Mouse (Mus musculus) forebrain, embryonic 12.5 days (tissue): ENCODE data around the gene Strip1. TPM values are rescaled to one million over a fixed set of nuclear protein-coding genes. Genes with fewer than 3 reads are reported as not detected.
"Not testable (repeated sequence)": the region's sequence is repeated elsewhere in the genome, so short reads cannot be mapped to it uniquely, and the experiment has no call there.

ENCODE experiments used
- ATAC-seq: fragments of 200-750 bp; cut with Nextera tagmentation; 2 replicates; pipeline ENCODE4 v1.8.0; 2017; ENCODE audit warnings: moderate TSS enrichment; ENCODE audit not compliant: low FRiP score
- H3K27ac ChIP-seq: fragments of 300-500 bp; sonication (generic); 2 replicates; pipeline ENCODE4 v1.5.1; 2016; ENCODE audit warnings: mild to moderate bottlenecking
- H3K27me3 ChIP-seq: fragments of 300-500 bp; sonication (generic); 2 replicates; pipeline ENCODE4 v1.6.1; 2016; ENCODE audit warnings: mild to moderate bottlenecking
- H3K36me3 ChIP-seq: fragments of 300-500 bp; sonication (generic); replicated peaks from 2 replicates; pipeline ENCODE4 v1.6.1; 2016; ENCODE audit warnings: mild to moderate bottlenecking
- H3K4me1 ChIP-seq: fragments of 300-500 bp; sonication (generic); 2 replicates; pipeline ENCODE4 v1.6.1; 2016
- H3K4me2 ChIP-seq: fragments of 300-500 bp; sonication (generic); 2 replicates; pipeline ENCODE4 v1.6.1; 2016; ENCODE audit warnings: mild to moderate bottlenecking, moderate library complexity
- H3K4me3 ChIP-seq: fragments of 300-500 bp; sonication (generic); replicated peaks from 2 replicates; pipeline ENCODE4 v1.5.1; 2016; ENCODE audit warnings: mild to moderate bottlenecking
- H3K9ac ChIP-seq: fragments of 300-500 bp; sonication (generic); 2 replicates; pipeline ENCODE4 v1.6.1; 2016; ENCODE audit warnings: mild to moderate bottlenecking
- H3K9me3 ChIP-seq: fragments of 300-500 bp; sonication (generic); 2 replicates; pipeline ENCODE4 v1.6.1; 2016
- WGBS: fragments of 180-500 bp; shearing (Covaris S2); methylation state at CpG from one replicate; pipeline ENCODE4 v1.1.7; 2016; 5-methylcytosine and 5-hydroxymethylcytosine counted together
- polyA plus RNA-seq: library from polyadenylated mRNA; unstranded; fragments of >200 nt; fragmentation: Nextera tagmentation; extraction: Ambion mirVana; gene quantifications from 2 replicates; pipeline ENCODE4 v1.2.1, GENCODE M21; 2016

Strip1 gene
- polyA plus RNA-seq, 1 experiment from 2014 or later: 115 TPM

GRCm38 (mm10) chr3:107650276-107650675, 18.8 kb upstream of the Strip1 start:
- H3K27me3 ChIP-seq, H3K9ac ChIP-seq, H3K4me3 ChIP-seq, H3K4me2 ChIP-seq, ATAC-seq, H3K9me3 ChIP-seq, H3K4me1 ChIP-seq, H3K36me3 ChIP-seq, H3K27ac ChIP-seq: not testable (repeated sequence)
- WGBS: 80% methylated on average over 5 of the region's 5 CpGs

- Histone ChIP-seq H3K27me3 (no peaks in the 10 kb centered on the region), H3K4me1 (0 out of 2 replicates have a peak, but pooled peaks cover 3% of the 10 kb centered on the region), H3K4me2 (no peak overlapping the region), H3K9me3 (no peaks in the 10 kb centered on the region), H3K4me3 (no peak overlapping the region), H3K9ac (no peak overlapping the region), H3K27ac (no peak overlapping the region), H3K36me3 (no peaks in the 10 kb centered on the region)
- no peak for ATAC-seq
- 96% methylated on average over 3 of the region's 3 CpGs for WGBS
Measured at GRCm38 (mm10) chr3:107646947-107647346, 15.5 kb upstream of the Strip1 start.

- Histone ChIP-seq H3K9ac (no peak overlapping the region), H3K36me3 (no peaks in the 10 kb centered on the region), H3K4me2 (no peak overlapping the region), H3K27me3 (no peaks in the 10 kb centered on the region), H3K9me3 (no peaks in the 10 kb centered on the region), H3K4me3 (no peak overlapping the region), H3K27ac (no peak overlapping the region), H3K4me1 (no peaks in the 10 kb centered on the region)
- peak; percentile 33; the same call in 1 of the 2 replicates for ATAC-seq
- WGBS: 54% methylated on average over 5 of the region's 5 CpGs
Measured at GRCm38 (mm10) chr3:107637606-107638172, 6.2 kb upstream of the Strip1 start.

DNA sequence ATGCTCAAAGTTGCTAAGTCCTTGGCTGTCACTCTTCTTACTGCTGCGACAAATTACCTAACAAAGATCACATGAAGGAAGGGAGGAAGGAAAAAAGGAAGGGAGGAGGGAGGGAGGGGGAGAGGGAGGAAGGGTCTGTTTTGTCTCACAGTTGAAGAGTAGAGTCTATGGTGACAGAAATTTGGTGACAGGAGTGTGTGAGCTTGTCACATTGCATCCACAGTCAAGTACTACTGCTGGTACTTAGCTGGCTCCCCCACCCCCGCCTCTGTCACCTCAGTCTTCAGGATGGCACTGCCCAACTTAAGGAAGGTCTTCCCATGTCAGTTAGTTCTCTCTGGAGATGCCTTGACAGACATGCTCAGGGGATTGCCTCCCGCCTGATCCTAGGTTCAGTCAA, 4.7 kb upstream of the Strip1 start:
- Histone ChIP-seq H3K4me2 (no peak overlapping the region), H3K4me1 (peaks cover 5% of the 10 kb centered on the region; the same call in 1 of the 2 replicates), H3K9ac (no peak overlapping the region), H3K27ac (no peak overlapping the region), H3K27me3 (no peaks in the 10 kb centered on the region), H3K36me3 (no peaks in the 10 kb centered on the region), H3K4me3 (no peak overlapping the region), H3K9me3 (no peaks in the 10 kb centered on the region)
- 81% methylated on average over 3 of the region's 3 CpGs for WGBS
- ATAC-seq: no peak

- 63% methylated on average over 8 of the region's 8 CpGs for WGBS
- Histone ChIP-seq H3K4me1 (peaks cover 5% of the 10 kb centered on the region; the same call in 1 of the 2 replicates), H3K27ac (no peak overlapping the region), H3K4me2 (no peak overlapping the region), H3K27me3 (no peaks in the 10 kb centered on the region), H3K9ac (no peak overlapping the region), H3K9me3 (no peaks in the 10 kb centered on the region), H3K4me3 (no peak overlapping the region), H3K36me3 (no peaks in the 10 kb centered on the region)
- ATAC-seq: no peak
Measured at GRCm38 (mm10) chr3:107635836-107636235, 4.3 kb upstream of the Strip1 start.

DNA sequence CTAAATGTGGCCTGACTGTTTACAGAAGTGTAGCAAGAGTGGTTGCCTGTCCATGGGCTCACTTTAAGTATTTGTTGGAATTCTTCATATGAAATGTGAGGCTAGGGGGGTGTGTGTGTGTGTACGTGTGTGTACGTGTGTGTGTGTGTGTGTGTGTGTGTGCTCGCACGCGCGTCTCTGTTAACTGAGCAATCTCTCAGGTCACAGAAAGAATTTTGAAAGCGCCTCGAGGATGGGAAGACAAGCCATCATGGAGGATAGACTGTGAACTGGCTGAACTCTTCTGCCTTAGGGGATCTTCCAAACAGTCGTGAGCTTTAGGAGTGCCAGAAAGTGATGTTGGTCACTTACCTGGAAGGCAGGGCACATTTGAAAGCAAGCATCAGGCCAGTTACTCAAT, 2.4 kb upstream of the Strip1 start:
- Histone ChIP-seq H3K4me2 (no peak overlapping the region), H3K27me3 (no peaks in the 10 kb centered on the region), H3K9ac (no peak overlapping the region), H3K27ac (no peak overlapping the region), H3K4me1 (peaks cover 22% of the 10 kb centered on the region), H3K4me3 (no peak overlapping the region), H3K9me3 (no peaks in the 10 kb centered on the region), H3K36me3 (peaks cover 7% of the 10 kb centered on the region; the same call in 1 of the 2 replicates)
- ATAC-seq: no peak
- WGBS: 95% methylated on average over 9 of the region's 9 CpGs

GRCm38 (mm10) chr3:107632786-107633185, 1.3 kb upstream of the Strip1 start:
- peaks cover 14% of the 10 kb centered on the region for H3K36me3 ChIP-seq
- no peak overlapping the region for H3K9ac ChIP-seq
- no peak overlapping the region for H3K4me3 ChIP-seq
- H3K4me1 ChIP-seq: peaks cover 26% of the 10 kb centered on the region
- no peak overlapping the region for H3K4me2 ChIP-seq
- H3K27me3 ChIP-seq: no peaks in the 10 kb centered on the region
- ATAC-seq: no peak
- WGBS: 89% methylated on average over 4 of the region's 4 CpGs
- H3K9me3 ChIP-seq: no peaks in the 10 kb centered on the region
- no peak overlapping the region for H3K27ac ChIP-seq

- H3K4me3 ChIP-seq: peak within 1 kb of the TSS; percentile 93
- no peaks in the 10 kb centered on the region for H3K27me3 ChIP-seq
- peaks cover 33% of the 10 kb centered on the region for H3K36me3 ChIP-seq
- WGBS: under 1% methylated on average over 48 of the region's 48 CpGs
- H3K9ac ChIP-seq: peak within 1 kb of the TSS; percentile 97
- no peaks in the 10 kb centered on the region for H3K9me3 ChIP-seq
- peaks cover 26% of the 10 kb centered on the region for H3K4me1 ChIP-seq
- peak within 1 kb of the TSS; percentile 97 for H3K27ac ChIP-seq
- ATAC-seq: peak; percentile 85
- peak within 1 kb of the TSS; percentile 67 for H3K4me2 ChIP-seq
Measured at GRCm38 (mm10) chr3:107630682-107631522, 592 bp downstream of the Strip1 start, which contains the start of gene Gm10961. Gm10961 (plus strand) TSS chr3:107631322.

DNA sequence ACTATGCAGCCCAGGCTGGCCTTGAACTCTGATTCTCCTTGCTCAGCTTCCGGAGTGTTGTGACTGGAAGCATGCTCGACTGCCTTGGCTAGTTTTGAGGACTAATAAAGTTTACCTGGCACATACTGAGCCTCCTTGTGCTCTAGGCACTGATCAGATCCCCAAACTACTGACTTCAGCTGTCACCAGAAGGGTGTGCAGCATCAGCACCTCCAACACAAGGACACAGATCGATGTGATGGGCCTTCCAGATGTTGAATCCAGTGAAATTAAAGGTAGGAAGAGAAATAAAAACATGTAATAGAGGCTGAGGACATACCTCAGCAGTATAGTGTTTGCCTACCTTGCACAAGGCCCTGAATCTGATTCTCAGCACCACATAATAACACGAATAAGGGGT, 2.1 kb downstream of the Strip1 start:
- peaks cover 26% of the 10 kb centered on the region for H3K4me1 ChIP-seq
- no peaks in the 10 kb centered on the region for H3K27me3 ChIP-seq
- ATAC-seq: no peak
- H3K27ac ChIP-seq: no peak overlapping the region
- H3K4me2 ChIP-seq: 0 out of 2 replicates have a peak overlapping the region, but pooled peaks have one; percentile 67
- 92% methylated on average over 4 of the region's 4 CpGs for whole genome bisulfite sequencing
- no peaks in the 10 kb centered on the region for H3K9me3 ChIP-seq
- H3K4me3 ChIP-seq: no peak overlapping the region
- H3K36me3 ChIP-seq: peaks cover 48% of the 10 kb centered on the region
- no peak overlapping the region for H3K9ac ChIP-seq

DNA sequence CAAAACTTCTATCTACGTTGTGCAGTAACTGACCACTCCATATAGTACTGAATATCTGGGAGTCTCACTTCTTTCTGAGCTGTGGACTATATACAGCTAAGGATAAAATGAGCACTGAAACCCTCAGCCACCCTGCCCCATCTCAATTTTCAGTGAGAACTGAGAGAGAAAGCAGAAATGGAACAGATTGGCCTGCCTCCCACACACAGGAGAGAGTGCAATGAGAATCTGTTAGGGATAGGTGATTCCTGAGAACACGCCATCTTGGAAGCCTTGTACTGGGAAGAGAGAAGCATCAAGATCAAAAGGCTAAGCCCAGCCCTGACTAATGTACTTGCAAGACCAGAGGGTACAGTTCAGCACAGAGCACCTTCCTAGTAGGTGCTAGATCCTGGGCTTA, 2.9 kb downstream of the Strip1 start:
- no peak overlapping the region for H3K4me2 ChIP-seq
- H3K9me3 ChIP-seq: no peaks in the 10 kb centered on the region
- H3K27me3 ChIP-seq: no peaks in the 10 kb centered on the region
- no peak overlapping the region for H3K27ac ChIP-seq
- no peak overlapping the region for H3K9ac ChIP-seq
- H3K4me1 ChIP-seq: peaks cover 26% of the 10 kb centered on the region
- H3K36me3 ChIP-seq: peaks cover 56% of the 10 kb centered on the region
- ATAC-seq: no peak
- 94% methylated on average over 2 of the region's 2 CpGs for WGBS
- no peak overlapping the region for H3K4me3 ChIP-seq

DNA sequence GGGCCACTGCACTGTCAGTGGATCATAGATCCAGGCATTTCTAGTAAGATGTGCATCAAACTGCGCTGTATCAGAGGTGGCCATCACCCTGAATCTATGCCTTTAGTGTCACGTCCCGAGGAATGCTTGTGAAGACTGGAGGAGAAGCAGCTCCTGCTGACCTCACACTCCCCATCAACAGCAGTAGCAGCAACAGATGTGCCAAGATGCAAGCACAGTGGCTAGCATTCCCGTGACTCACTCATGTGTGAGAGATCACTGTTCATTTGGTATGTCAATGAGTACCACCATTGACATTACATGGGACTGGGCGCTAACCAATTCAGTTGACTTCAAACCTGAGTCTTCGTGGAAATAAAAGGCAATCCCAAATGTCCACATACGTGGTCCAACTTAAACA, 3.9 kb downstream of the Strip1 start:
- Histone ChIP-seq H3K4me1 (peaks cover 26% of the 10 kb centered on the region), H3K36me3 (peaks cover 65% of the 10 kb centered on the region), H3K27me3 (no peaks in the 10 kb centered on the region), H3K9ac (no peak overlapping the region), H3K4me2 (no peak overlapping the region), H3K27ac (no peak overlapping the region), H3K4me3 (no peak overlapping the region), H3K9me3 (no peaks in the 10 kb centered on the region)
- 88% methylated on average over 7 of the region's 7 CpGs for WGBS
- no peak for ATAC-seq

DNA sequence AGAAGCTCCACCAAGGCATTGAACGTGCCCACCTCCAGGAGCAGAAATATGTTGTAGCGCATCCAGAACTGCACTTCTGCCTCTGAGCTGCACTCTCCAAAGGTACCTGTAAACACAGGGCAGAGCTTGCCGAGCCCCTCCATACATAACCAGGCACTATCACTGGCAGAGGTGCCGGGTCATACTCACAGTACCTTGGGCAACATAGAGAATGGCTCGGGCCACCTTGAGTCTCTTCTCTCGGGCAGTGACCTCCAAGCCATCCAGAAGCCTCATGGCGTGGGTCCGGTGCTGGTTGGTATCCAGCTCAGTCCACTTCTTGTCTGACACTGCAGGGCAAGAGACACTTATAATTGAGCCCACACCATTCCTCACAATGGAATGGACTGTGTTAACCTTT, 4.7 kb downstream of the Strip1 start:
- peaks cover 20% of the 10 kb centered on the region for H3K4me1 ChIP-seq
- peaks cover 74% of the 10 kb centered on the region for H3K36me3 ChIP-seq
- H3K9ac ChIP-seq: no peak overlapping the region
- no peak overlapping the region for H3K27ac ChIP-seq
- no peak overlapping the region for H3K4me2 ChIP-seq
- H3K4me3 ChIP-seq: no peak overlapping the region
- H3K9me3 ChIP-seq: no peaks in the 10 kb centered on the region
- ATAC-seq: no peak
- WGBS: 94% methylated on average over 8 of the region's 8 CpGs
- no peaks in the 10 kb centered on the region for H3K27me3 ChIP-seq

GRCm38 (mm10) chr3:107625536-107625935, 6.0 kb downstream of the Strip1 start:
- peaks cover 86% of the 10 kb centered on the region for H3K36me3 ChIP-seq
- 95% methylated on average over 8 of the region's 8 CpGs for WGBS
- no peak for ATAC-seq
- peaks cover 18% of the 10 kb centered on the region for H3K4me1 ChIP-seq
- no peaks in the 10 kb centered on the region for H3K9me3 ChIP-seq
- no peaks in the 10 kb centered on the region for H3K27me3 ChIP-seq
- H3K4me2 ChIP-seq: no peak overlapping the region
- H3K4me3 ChIP-seq: no peak overlapping the region
- no peak overlapping the region for H3K9ac ChIP-seq
- H3K27ac ChIP-seq: no peak overlapping the region
